Mouse (Mus musculus): Measurements from ENCODE around the gene Tbc1d1. TPM values are rescaled to one million over a fixed set of nuclear protein-coding genes. Genes with fewer than 3 reads are reported as not detected.

Tbc1d1 gene
- polyA plus RNA-seq, 1 experiment = 41.8 TPM

- Histone ChIP-seq H3K36me3 (ENCODE audit: control insufficient read depth, insufficient read depth) (peaks cover 1% of the 10 kb centered on the region), H3K4me2 (ENCODE audit: low read depth) (peak overlapping the region; percentile 39), H3K79me2 (ENCODE audit: control insufficient read depth, insufficient read depth) (no peaks in the 10 kb centered on the region), H3ac (ENCODE audit: control insufficient read depth, insufficient read length) (no peak overlapping the region), H3K4me3 (no peak overlapping the region), H3K27me3 (ENCODE audit: control insufficient read depth, insufficient read depth, insufficient read length) (no peaks in the 10 kb centered on the region)
- TF ChIP-seq TCF12 (IDR thresholded peaks at IDR 0.05; ENCODE audit: insufficient read depth, poor library complexity, severe bottlenecking) (no peak), CEBPB (IDR thresholded peaks at IDR 0.05; ENCODE audit: insufficient read depth, poor library complexity, severe bottlenecking) (peak; percentile 45; the same call in 1 of the 2 replicates)
Observed at GRCm38 (mm10) chr5:64299508-64300324, 143.6 kb downstream of the Tbc1d1 start.

- no peak overlapping the region for H3ac ChIP-seq (ENCODE audit: control insufficient read depth, insufficient read length)
- peaks cover under 1% of the 10 kb centered on the region for H3K36me3 ChIP-seq (ENCODE audit: control insufficient read depth, insufficient read depth)
- H3K79me2 ChIP-seq (ENCODE audit: control insufficient read depth, insufficient read depth) = no peaks in the 10 kb centered on the region
- TF ChIP-seq USF1 (IDR thresholded peaks at IDR 0.05; ENCODE audit: low read depth) (no peak), MYOD1 (IDR thresholded peaks at IDR 0.05; ENCODE audit: control insufficient read depth in 1 of 3, insufficient read length in 2 of 3, low read depth in 2 of 3) (peak in 2 of 3 experiments; percentile 25 to 54)
- H3K4me2 ChIP-seq (ENCODE audit: low read depth) = no peak overlapping the region
- no peak overlapping the region for H3K4me3 ChIP-seq
- no peaks in the 10 kb centered on the region for H3K27me3 ChIP-seq (ENCODE audit: control insufficient read depth, insufficient read depth, insufficient read length)
Observed at GRCm38 (mm10) chr5:64301246-64301645, 145.1 kb downstream of the Tbc1d1 start.

GRCm38 (mm10) chr5:64307289-64307688, 151.2 kb downstream of the Tbc1d1 start:
- Histone ChIP-seq H3K4me3 (no peak overlapping the region), H3K36me3 (ENCODE audit: control insufficient read depth, insufficient read depth) (peaks cover 11% of the 10 kb centered on the region), H3K4me2 (ENCODE audit: low read depth) (no peak overlapping the region), H3ac (ENCODE audit: control insufficient read depth, insufficient read length) (no peak overlapping the region), H3K27me3 (ENCODE audit: control insufficient read depth, insufficient read depth, insufficient read length) (no peaks in the 10 kb centered on the region), H3K79me2 (ENCODE audit: control insufficient read depth, insufficient read depth) (no peaks in the 10 kb centered on the region)
- TF ChIP-seq SRF (IDR thresholded peaks at IDR 0.05; ENCODE audit: control insufficient read depth, insufficient read length, low read depth) (no peak), REST (IDR thresholded peaks at IDR 0.05; ENCODE audit: insufficient read depth, insufficient read length) (no peak), TCF12 (IDR thresholded peaks at IDR 0.05; ENCODE audit: insufficient read depth, poor library complexity, severe bottlenecking) (no peak)

- TF ChIP-seq POLR2AphosphoS2 (IDR thresholded peaks at IDR 0.05; ENCODE audit: insufficient read length, low read depth) = no peak
- TF ChIP-seq MYOD1 (IDR thresholded peaks at IDR 0.05; ENCODE audit: control insufficient read depth in 1 of 3, insufficient read length in 2 of 3, low read depth in 2 of 3) = no peak
- no peak for TF ChIP-seq MYOG (IDR thresholded peaks at IDR 0.05; ENCODE audit: control insufficient read depth in 1 of 3, insufficient read depth in 1 of 3, insufficient read length in 2 of 3, low read depth in 2 of 3)
- TF ChIP-seq CEBPB (IDR thresholded peaks at IDR 0.05; ENCODE audit: insufficient read depth, poor library complexity, severe bottlenecking) = no peak
- no peak for TF ChIP-seq TCF12 (IDR thresholded peaks at IDR 0.05; ENCODE audit: insufficient read depth, poor library complexity, severe bottlenecking)
- no peak for TF ChIP-seq SRF (IDR thresholded peaks at IDR 0.05; ENCODE audit: control insufficient read depth, insufficient read length, low read depth)
- no peak for TF ChIP-seq REST (IDR thresholded peaks at IDR 0.05; ENCODE audit: insufficient read depth, insufficient read length)
- TF ChIP-seq TCF3 (IDR thresholded peaks at IDR 0.05; ENCODE audit: insufficient read length, low read depth) = no peak
- no peak for TF ChIP-seq MAX (IDR thresholded peaks at IDR 0.05; ENCODE audit: low read depth)
- TF ChIP-seq E2F4 (IDR thresholded peaks at IDR 0.05; ENCODE audit: insufficient read depth) = no peak
- no peak for TF ChIP-seq POLR2A (IDR thresholded peaks at IDR 0.05; ENCODE audit: insufficient read length, low read depth)
- Histone ChIP-seq H3K27me3 (ENCODE audit: control insufficient read depth, insufficient read depth, insufficient read length) (no peaks in the 10 kb centered on the region), H3ac (ENCODE audit: control insufficient read depth, insufficient read length) (no peak overlapping the region), H3K4me2 (ENCODE audit: low read depth) (no peak overlapping the region), H3K4me3 (no peak overlapping the region), H3K79me2 (ENCODE audit: control insufficient read depth, insufficient read depth) (no peaks in the 10 kb centered on the region), H3K36me3 (ENCODE audit: control insufficient read depth, insufficient read depth) (peaks cover 5% of the 10 kb centered on the region)
Observed at GRCm38 (mm10) chr5:64312295-64312694, 156.2 kb downstream of the Tbc1d1 start.

GRCm38 (mm10) chr5:64313481-64313880, 157.4 kb downstream of the Tbc1d1 start:
- no peak overlapping the region for H3K4me2 ChIP-seq (ENCODE audit: low read depth)
- H3ac ChIP-seq (ENCODE audit: control insufficient read depth, insufficient read length) = no peak overlapping the region
- TF ChIP-seq REST (IDR thresholded peaks at IDR 0.05; ENCODE audit: insufficient read depth, insufficient read length) (no peak), TCF3 (IDR thresholded peaks at IDR 0.05; ENCODE audit: insufficient read length, low read depth) (no peak), MYOD1 (IDR thresholded peaks at IDR 0.05; ENCODE audit: control insufficient read depth in 1 of 3, insufficient read length in 2 of 3, low read depth in 2 of 3) (no peak), E2F4 (IDR thresholded peaks at IDR 0.05; ENCODE audit: insufficient read depth) (no peak), CEBPB (IDR thresholded peaks at IDR 0.05; ENCODE audit: insufficient read depth, poor library complexity, severe bottlenecking) (no peak), POLR2A (IDR thresholded peaks at IDR 0.05; ENCODE audit: insufficient read length, low read depth) (no peak), SRF (IDR thresholded peaks at IDR 0.05; ENCODE audit: control insufficient read depth, insufficient read length, low read depth) (no peak), MYOG (IDR thresholded peaks at IDR 0.05; ENCODE audit: control insufficient read depth in 1 of 3, insufficient read depth in 1 of 3, insufficient read length in 2 of 3, low read depth in 2 of 3) (no peak), USF1 (IDR thresholded peaks at IDR 0.05; ENCODE audit: low read depth) (no peak), POLR2AphosphoS2 (IDR thresholded peaks at IDR 0.05; ENCODE audit: insufficient read length, low read depth) (no peak), MAX (IDR thresholded peaks at IDR 0.05; ENCODE audit: low read depth) (no peak), TCF12 (IDR thresholded peaks at IDR 0.05; ENCODE audit: insufficient read depth, poor library complexity, severe bottlenecking) (no peak)
- H3K27me3 ChIP-seq (ENCODE audit: control insufficient read depth, insufficient read depth, insufficient read length) = no peaks in the 10 kb centered on the region
- H3K4me3 ChIP-seq = no peak overlapping the region
- H3K36me3 ChIP-seq (ENCODE audit: control insufficient read depth, insufficient read depth) = peaks cover 5% of the 10 kb centered on the region
- no peaks in the 10 kb centered on the region for H3K79me2 ChIP-seq (ENCODE audit: control insufficient read depth, insufficient read depth)

All from myocyte (in vitro differentiated cells).